In the genomic region with DNA sequence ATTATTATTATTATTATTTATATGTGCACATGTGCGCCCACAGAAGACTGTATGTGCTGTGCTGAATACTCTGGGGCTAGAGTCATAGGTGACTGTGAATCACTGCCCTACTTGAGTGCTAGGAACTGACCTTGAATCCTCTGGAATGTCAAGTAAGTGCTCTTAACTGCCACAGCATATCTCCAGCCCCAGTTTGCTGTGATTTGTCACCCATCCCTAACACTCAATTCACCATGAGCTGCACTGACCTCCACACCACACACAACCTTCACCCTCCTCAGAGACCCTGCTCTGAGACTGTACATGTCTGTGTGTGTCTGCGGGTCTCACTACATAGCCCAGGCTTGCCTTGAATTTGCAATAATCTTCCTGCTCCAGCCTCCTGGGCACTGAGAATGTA, we compare ENCODE assay signal across 25 mouse cellular contexts.
A peak's percentile ranks its signal among the peaks of the same experiment; 100 is the strongest.
DNase-seq lines count a peak whose midpoint lies in the region; ATAC-seq and TF ChIP-seq lines count a peak whose summit lies in the region.
"Had no signal": no experiment of that assay in that cellular context is flagged by ENCODE, and none has a peak within 500 bp of the region (broad histone marks: within the 10 kb centered on the region; RNA-seq: fewer than 3 reads in every experiment).

No protein-coding gene starts in this region.

- intact Hi-C loops in heart, adult 2 months (cut with DNase I), result loop anchor here (5.0 kb wide), 1 partner anchor 41 kb away; no protein-coding TSS in a partner anchor
- intact Hi-C loops in heart, postnatal 25 days (cut with DNase I), result loop anchor here (5.0 kb wide), 1 partner anchor 41 kb away; no protein-coding TSS in a partner anchor

- ATAC-seq in hindbrain, embryonic 16.5 days, result 0 out of 2 replicates have a peak, but pooled peaks have one; percentile 11
- ATAC-seq in hindbrain, embryonic 13.5 days (ENCODE audit: low FRiP score), result no peak
- ATAC-seq in heart, embryonic 16.5 days (replicated peaks; ENCODE audit: extremely low read depth, insufficient read depth, low FRiP score), result peak; percentile 69
- ATAC-seq: forebrain, embryonic 15.5 days; intestine, embryonic 16.5 days; liver, postnatal 0 days had no signal

- peaks cover 26% of the 10 kb centered on the region for H3K36me3 ChIP-seq in heart, adult 2 months (ENCODE audit: control insufficient read depth, insufficient read depth, low read length)
- no peaks in the 10 kb centered on the region for H3K36me3 ChIP-seq in hindbrain, embryonic 16.5 days (ENCODE audit: control insufficient read depth, insufficient read depth, low read length)
- no peaks in the 10 kb centered on the region for H3K36me3 ChIP-seq in hindbrain, embryonic 13.5 days
- H3K36me3 ChIP-seq in heart, embryonic 16.5 days (ENCODE audit: control insufficient read depth, insufficient read depth), result no peaks in the 10 kb centered on the region
- no peaks in the 10 kb centered on the region for H3K36me3 ChIP-seq in embryonic facial prominence, embryonic 10.5 days (replicated peaks)
- H3K36me3 ChIP-seq: embryonic facial prominence, embryonic 15.5 days; forebrain, embryonic 15.5 days; G1E; hindbrain, embryonic 15.5 days; limb, embryonic 12.5 days; midbrain, embryonic 12.5 days had no signal

- peaks cover 4% of the 10 kb centered on the region for H3K4me1 ChIP-seq in heart, adult 2 months (ENCODE audit: control insufficient read depth, insufficient read depth, low read length)
- H3K4me1 ChIP-seq in hindbrain, embryonic 16.5 days (ENCODE audit: control insufficient read depth, insufficient read depth, low read depth, low read length), result no peaks in the 10 kb centered on the region
- H3K4me1 ChIP-seq in hindbrain, embryonic 13.5 days (replicated peaks), result no peaks in the 10 kb centered on the region
- H3K4me1 ChIP-seq in heart, embryonic 16.5 days (ENCODE audit: control insufficient read depth, insufficient read depth, low read length), result peaks cover 35% of the 10 kb centered on the region
- H3K4me1 ChIP-seq in embryonic facial prominence, embryonic 10.5 days, result no peaks in the 10 kb centered on the region
- H3K4me1 ChIP-seq: embryonic facial prominence, embryonic 15.5 days; forebrain, embryonic 15.5 days; hindbrain, embryonic 15.5 days; limb, embryonic 12.5 days; midbrain, embryonic 12.5 days had no signal

- peak overlapping the region; percentile 70 for H3K27ac ChIP-seq in heart, adult 2 months
- H3K27ac ChIP-seq in hindbrain, embryonic 16.5 days (ENCODE audit: low read depth, low read length), result no peak overlapping the region
- no peak overlapping the region for H3K27ac ChIP-seq in hindbrain, embryonic 13.5 days
- H3K27ac ChIP-seq in heart, embryonic 16.5 days (ENCODE audit: low read length), result peak overlapping the region; percentile 81
- no peak overlapping the region for H3K27ac ChIP-seq in embryonic facial prominence, embryonic 10.5 days (replicated peaks)
- H3K27ac ChIP-seq: embryonic facial prominence, embryonic 15.5 days; forebrain, embryonic 15.5 days; hindbrain, embryonic 15.5 days; layer of hippocampus, adult 2 months; limb, embryonic 12.5 days; midbrain, embryonic 12.5 days had no signal

- no peak overlapping the region for H3K4me2 ChIP-seq in hindbrain, embryonic 16.5 days (ENCODE audit: low read length)
- H3K4me2 ChIP-seq in hindbrain, embryonic 13.5 days, result no peak overlapping the region
- H3K4me2 ChIP-seq in heart, embryonic 16.5 days (ENCODE audit: low read depth, low read length), result no peak overlapping the region; the same call in 1 of the 2 replicates
- H3K4me2 ChIP-seq: embryonic facial prominence, embryonic 15.5 days; forebrain, embryonic 15.5 days; hindbrain, embryonic 15.5 days; limb, embryonic 12.5 days; liver, embryonic 11.5 days; midbrain, embryonic 12.5 days had no signal

- DNase-seq in heart, adult 2 months, result peak; percentile 13 to 26
- DNase-seq in heart, postnatal 25 days (ENCODE audit: low spot score), result no peak
- DNase-seq in ZHBTc4 (ENCODE audit: low read depth, low spot score), result peak; percentile 7
- no peak for DNase-seq in right cerebral cortex, postnatal 4 days
- DNase-seq in embryonic facial prominence, embryonic 10.5 days (ENCODE audit: low spot score), result no peak
- DNase-seq: B cell, adult 2 months; cerebellum, adult 9-10 months; gastrocnemius, postnatal 10 days; kidney, postnatal 14 days; liver, postnatal 0 days; lung, postnatal 10 days; spleen, adult 18-20 months had no signal

- no peaks in the 10 kb centered on the region for H3K9me3 ChIP-seq in hindbrain, embryonic 16.5 days (ENCODE audit: control insufficient read depth, low read length)
- H3K9me3 ChIP-seq in hindbrain, embryonic 13.5 days, result no peaks in the 10 kb centered on the region
- H3K9me3 ChIP-seq in heart, embryonic 16.5 days (replicated peaks; ENCODE audit: control insufficient read depth, low read length), result no peaks in the 10 kb centered on the region
- no peaks in the 10 kb centered on the region for H3K9me3 ChIP-seq in embryonic facial prominence, embryonic 10.5 days
- H3K9me3 ChIP-seq: embryonic facial prominence, embryonic 15.5 days; forebrain, embryonic 15.5 days; G1E; hindbrain, embryonic 15.5 days; limb, embryonic 12.5 days; midbrain, embryonic 12.5 days had no signal

- H3K4me3 ChIP-seq in heart, adult 2 months, result no peak overlapping the region
- no peak overlapping the region for H3K4me3 ChIP-seq in hindbrain, embryonic 16.5 days (ENCODE audit: low read length)
- no peak overlapping the region for H3K4me3 ChIP-seq in hindbrain, embryonic 13.5 days
- H3K4me3 ChIP-seq in heart, embryonic 16.5 days (ENCODE audit: low read length), result no peak overlapping the region
- no peak overlapping the region for H3K4me3 ChIP-seq in embryonic facial prominence, embryonic 10.5 days
- H3K4me3 ChIP-seq: embryonic facial prominence, embryonic 15.5 days; forebrain, embryonic 15.5 days; hindbrain, embryonic 15.5 days; layer of hippocampus, adult 2 months; limb, embryonic 12.5 days; midbrain, embryonic 12.5 days had no signal

- TF ChIP-seq CTCF in heart, adult 2 months (IDR thresholded peaks at IDR 0.05), result no peak

- 80% methylated on average over 2 of the region's 2 CpGs for WGBS in heart, adult 2 months
- WGBS in hindbrain, embryonic 16.5 days, result 96% methylated on average over 2 of the region's 2 CpGs
- WGBS in hindbrain, embryonic 13.5 days, result 91% methylated on average over 2 of the region's 2 CpGs
- 66% methylated on average over 2 of the region's 2 CpGs for WGBS in heart, embryonic 16.5 days
- 92% methylated on average over 2 of the region's 2 CpGs for WGBS in embryonic facial prominence, embryonic 10.5 days

- no peaks in the 10 kb centered on the region for H3K27me3 ChIP-seq in heart, adult 2 months (ENCODE audit: control insufficient read depth, insufficient read depth, low read length)
- no peaks in the 10 kb centered on the region for H3K27me3 ChIP-seq in hindbrain, embryonic 16.5 days (replicated peaks; ENCODE audit: control insufficient read depth, insufficient read depth, low read length)
- no peaks in the 10 kb centered on the region for H3K27me3 ChIP-seq in hindbrain, embryonic 13.5 days
- no peaks in the 10 kb centered on the region for H3K27me3 ChIP-seq in heart, embryonic 16.5 days (ENCODE audit: control insufficient read depth, insufficient read depth, low read length)
- no peaks in the 10 kb centered on the region for H3K27me3 ChIP-seq in embryonic facial prominence, embryonic 10.5 days (replicated peaks; ENCODE audit: low read depth, poor library complexity, severe bottlenecking)
- H3K27me3 ChIP-seq: CH12.LX; embryonic facial prominence, embryonic 15.5 days; forebrain, embryonic 15.5 days; hindbrain, embryonic 15.5 days; limb, embryonic 12.5 days; midbrain, embryonic 12.5 days had no signal

- H3K9ac ChIP-seq in heart, adult 2 months (ENCODE audit: low read depth, low read length), result no peak overlapping the region
- no peak overlapping the region for H3K9ac ChIP-seq in hindbrain, embryonic 16.5 days (ENCODE audit: low read depth, low read length)
- H3K9ac ChIP-seq in hindbrain, embryonic 13.5 days, result no peak overlapping the region
- no peak overlapping the region for H3K9ac ChIP-seq in heart, embryonic 16.5 days (ENCODE audit: low read length)
- H3K9ac ChIP-seq: embryonic facial prominence, embryonic 15.5 days; forebrain, embryonic 15.5 days; hindbrain, embryonic 15.5 days; limb, embryonic 12.5 days; liver, postnatal 0 days; midbrain, embryonic 12.5 days had no signal

- no peak for TF ChIP-seq POLR2A in heart, adult 2 months (IDR thresholded peaks at IDR 0.05; ENCODE audit: insufficient read depth, low read depth, low read length)

- no peak for TF ChIP-seq EP300 in heart, adult 2 months (IDR thresholded peaks at IDR 0.05; ENCODE audit: insufficient read depth, low read depth, low read length)

- no peaks in the 10 kb centered on the region for H3K79me2 ChIP-seq in heart, adult 2 months (replicated peaks; ENCODE audit: control insufficient read depth, insufficient read depth, low read length)

Comparison
In these comparisons a context has a peak if more than half of its experiments do, and no peak if none do; other contexts are left out.
1. DNase-seq: peak in heart, adult 2 months (2 of 2) and ZHBTc4 (single experiment); none in heart, postnatal 25 days (single experiment), right cerebral cortex, postnatal 4 days (single experiment) and embryonic facial prominence, embryonic 10.5 days (single experiment).
2. H3K27ac ChIP-seq: peak in heart, adult 2 months (single experiment) and heart, embryonic 16.5 days (single experiment); none in hindbrain, embryonic 16.5 days (single experiment), hindbrain, embryonic 13.5 days (single experiment) and embryonic facial prominence, embryonic 10.5 days (single experiment).